Mouse (Mus musculus) right cerebral cortex, postnatal 25 days (tissue): ENCODE measurements around the gene Cdk5.

Experiments used
- DNase-seq: peaks from one replicate; pipeline ENCODE4 v3.0.0; 2022

Gene Cdk5

GRCm38 (mm10) chr5:24394165-24394894, 29.0 kb downstream of the Cdk5 start:
- peak; percentile 95 for DNase-seq

DNA sequence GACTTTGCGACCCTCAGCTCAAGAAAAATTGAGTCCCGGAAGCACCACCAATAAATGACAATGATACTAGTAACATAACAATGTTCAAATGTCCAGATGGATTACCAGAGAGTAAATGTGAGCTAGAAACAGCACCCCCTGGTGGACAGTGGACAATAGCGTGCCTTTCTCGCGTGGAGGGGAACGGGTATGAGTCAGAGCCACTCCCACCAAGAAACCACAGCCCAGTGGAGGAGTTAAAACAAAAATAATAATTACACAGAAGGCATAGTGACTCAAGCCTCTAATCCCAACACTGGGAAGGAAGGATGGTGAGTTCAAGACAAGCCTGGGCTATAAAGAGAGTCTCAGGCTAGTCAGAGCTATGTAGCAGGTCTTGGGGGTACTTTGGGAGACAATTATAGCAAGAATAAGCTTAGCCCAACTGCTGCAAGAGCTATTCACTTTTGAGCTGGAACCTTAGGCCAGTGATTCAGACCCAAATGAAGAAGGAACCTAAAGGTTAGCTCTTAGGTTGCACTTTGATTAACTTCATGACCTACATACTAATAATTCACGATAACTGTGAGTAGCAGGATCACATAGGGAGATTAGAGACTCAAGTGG, 29.8 kb downstream of the Cdk5 start, which contains the start of gene Abcb8:
Abcb8 (plus strand) TSS at position 272 of the 606 bp plus-strand sequence.
- DNase-seq: peak; percentile 77

- no peak for DNase-seq
Observed at GRCm38 (mm10) chr5:24392724-24393123, 30.6 kb downstream of the Cdk5 start.

DNA sequence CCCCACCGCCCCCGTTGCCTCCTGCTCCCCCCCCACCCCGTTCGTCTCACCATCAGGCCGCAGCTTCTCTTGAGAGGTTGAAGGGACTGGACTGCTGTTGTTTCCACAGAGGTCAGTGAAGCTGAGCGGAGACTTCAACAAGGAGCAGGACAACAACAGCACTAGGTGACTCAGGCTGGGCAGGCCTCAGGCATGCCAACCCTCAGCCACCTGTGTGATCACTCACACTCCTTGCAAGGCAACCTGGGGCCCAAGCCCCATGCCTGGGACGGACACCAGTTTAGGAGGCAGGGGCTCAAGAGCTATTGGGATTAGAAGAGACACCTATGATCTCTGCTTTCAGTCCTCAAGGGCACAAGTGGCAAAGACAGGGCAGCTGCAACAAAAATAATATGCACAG, 31.5 kb downstream of the Cdk5 start, which contains the start of gene Atg9b:
Atg9b (minus strand) TSS at position 280 of the 400 bp plus-strand sequence.
- DNase-seq: no peak

DNA sequence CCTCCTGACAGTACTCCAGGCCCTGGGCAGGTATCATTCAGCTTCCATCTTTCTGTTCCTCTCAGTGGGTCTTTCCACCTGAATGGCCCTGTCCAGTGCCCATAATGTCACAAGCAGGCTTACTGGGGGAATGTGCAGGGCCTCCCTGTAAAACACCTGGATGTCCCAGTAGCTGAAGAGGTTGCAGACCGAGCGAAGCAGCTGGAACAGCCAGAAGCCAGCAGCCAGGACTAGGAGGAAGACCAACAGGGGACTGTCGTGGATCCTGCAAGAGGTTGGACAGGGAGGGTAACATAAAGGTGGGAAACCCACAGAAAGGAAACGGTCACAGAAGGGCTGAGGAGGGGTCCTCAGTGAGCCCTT, 33.7 kb downstream of the Cdk5 start:
- no peak for DNase-seq

DNA sequence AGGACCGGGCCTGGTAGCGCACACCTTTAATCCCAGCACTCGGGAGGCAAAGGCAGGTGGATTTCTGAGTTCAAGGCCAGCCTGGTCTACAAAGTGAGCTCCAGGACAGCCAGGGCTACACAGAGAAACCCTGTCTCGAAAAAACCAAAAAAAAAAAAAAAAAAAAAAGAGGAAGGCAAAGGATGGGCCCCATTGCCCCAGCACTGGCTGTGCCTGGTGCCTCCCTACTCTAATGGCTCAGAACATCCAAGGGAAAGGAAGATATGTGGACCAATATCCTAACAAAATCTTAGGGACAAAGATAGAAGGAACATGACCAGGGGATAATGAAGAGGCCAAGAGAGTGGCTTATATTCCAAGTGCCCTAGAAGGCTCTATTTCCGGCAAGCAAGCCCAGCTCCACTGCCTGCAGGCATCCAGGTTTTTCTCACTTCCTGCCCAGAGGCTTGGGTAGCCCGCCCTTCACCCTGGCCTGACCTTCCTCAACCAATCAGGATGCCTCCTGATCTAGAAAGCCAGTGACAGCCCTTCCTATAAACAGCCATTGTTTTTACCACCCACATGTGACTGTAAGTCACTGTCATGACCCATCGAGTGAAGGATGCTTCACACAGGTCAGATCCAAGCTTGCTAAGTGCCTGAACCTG, 34.2 kb downstream of the Cdk5 start:
- no peak for DNase-seq

DNA sequence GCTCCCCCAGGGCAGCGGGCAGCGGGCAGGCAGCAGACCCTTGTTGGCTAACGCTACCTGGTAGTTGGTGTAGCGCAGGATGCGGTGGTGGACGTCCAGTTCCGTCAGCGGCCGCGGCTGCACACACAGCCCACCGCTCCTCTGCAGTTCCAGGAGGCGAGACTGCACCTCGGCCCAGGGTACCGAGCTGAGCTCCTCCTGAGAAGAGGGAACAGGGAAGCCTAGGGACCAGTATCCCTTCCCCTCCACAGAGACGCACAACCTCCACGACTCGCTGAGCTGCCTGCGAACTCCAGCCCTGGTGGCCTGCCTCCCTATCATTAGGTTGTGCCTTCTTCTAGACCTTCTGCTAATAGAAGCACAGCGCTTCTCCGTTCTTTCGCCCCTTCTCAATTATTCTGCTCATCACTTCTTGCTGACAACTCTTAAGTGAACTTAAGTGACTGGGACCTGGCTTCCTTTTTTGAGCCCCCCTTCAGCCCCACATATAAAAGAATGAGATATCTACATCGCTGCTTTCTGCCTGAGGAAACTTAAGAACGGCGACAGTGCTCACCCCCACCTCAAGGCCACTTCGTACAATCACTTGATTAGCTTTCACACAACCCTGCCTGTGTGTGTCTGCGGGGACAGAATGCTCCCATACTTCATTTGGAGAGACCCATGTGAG, 34.9 kb downstream of the Cdk5 start:
- DNase-seq: no peak

GRCm38 (mm10) chr5:24387264-24388241, 35.8 kb downstream of the Cdk5 start:
- peak; percentile 65 for DNase-seq

- DNase-seq: no peak
Observed at GRCm38 (mm10) chr5:24385887-24386550, 37.3 kb downstream of the Cdk5 start.

DNA sequence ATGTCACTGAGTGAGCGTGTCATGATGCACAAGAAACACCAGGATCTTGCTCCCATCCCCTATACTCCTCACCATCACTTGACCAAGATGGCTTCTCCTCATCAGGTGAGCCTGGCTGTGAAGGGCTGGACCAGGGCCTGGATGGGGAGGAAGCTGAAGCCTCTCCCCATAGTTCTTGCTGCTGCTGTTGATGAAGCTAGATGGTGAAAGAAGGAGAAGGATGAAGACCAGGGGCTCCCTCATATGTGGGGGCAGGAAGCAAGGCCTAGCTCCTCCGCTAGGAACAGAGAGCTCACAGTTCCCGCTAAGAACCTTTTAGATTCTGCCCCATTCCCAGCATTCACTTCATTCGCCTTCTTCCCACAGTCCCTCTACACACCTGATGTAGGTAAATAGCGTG, 38.0 kb downstream of the Cdk5 start:
- DNase-seq: no peak

DNA sequence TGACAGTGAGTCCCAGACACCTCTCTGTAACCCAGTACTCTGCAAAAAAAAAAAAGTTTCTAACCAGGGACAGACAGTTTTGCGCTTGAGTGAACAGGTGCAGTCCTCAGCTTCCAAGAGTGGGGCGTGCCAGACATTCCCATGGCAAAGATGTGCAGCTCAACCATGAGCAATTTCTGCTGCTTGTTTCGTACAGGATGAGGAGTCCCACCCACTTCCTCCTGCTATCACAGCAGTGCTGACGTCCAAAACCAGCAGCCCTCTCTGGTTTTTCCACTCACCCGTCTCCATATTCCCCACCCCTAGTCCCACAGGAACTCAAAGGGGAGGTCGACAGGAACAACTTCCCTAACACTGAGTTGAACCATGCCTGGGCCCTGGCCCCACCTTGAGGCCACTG, 38.9 kb downstream of the Cdk5 start:
- peak; percentile 61 for DNase-seq

DNA sequence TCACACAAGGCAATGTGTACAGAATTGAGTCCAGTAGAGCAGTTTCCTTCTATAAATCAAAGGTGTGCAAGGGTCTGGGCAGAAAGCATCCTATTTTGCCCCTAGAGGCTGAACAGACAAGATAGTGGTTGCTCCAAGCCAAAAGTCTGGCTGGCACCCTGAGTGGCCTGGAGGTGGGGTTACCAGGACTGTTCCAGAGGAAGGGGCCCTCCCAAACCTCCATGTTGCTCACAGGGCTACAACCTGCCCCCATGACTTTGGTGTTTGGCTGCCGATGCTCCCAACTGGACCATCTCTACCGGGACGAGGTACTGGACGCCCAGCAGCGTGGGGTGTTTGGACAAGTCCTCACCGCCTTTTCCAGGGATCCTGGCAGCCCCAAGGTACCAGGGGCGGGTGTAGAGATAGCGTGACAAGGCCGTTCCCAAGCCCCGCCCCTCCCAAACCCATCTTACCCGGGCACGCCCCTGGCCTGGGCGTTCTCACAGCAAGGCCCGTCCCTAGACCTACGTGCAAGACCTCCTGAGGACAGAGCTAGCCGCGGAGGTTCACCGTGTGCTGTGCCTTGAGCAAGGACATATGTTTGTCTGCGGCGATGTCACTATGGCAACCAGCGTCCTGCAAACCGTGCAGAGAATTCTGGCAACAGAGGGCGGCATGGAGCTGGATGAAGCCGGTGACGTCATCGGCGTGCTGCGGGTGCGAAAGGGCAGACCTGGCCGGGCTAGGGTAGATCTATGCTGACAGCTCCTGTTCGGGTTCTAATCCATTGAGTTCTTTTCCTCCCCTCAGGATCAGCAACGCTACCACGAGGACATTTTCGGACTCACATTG, 40.1 kb downstream of the Cdk5 start:
- DNase-seq: peak; percentile 89

GRCm38 (mm10) chr5:24381988-24382387, 41.3 kb downstream of the Cdk5 start:
- no peak for DNase-seq

DNA sequence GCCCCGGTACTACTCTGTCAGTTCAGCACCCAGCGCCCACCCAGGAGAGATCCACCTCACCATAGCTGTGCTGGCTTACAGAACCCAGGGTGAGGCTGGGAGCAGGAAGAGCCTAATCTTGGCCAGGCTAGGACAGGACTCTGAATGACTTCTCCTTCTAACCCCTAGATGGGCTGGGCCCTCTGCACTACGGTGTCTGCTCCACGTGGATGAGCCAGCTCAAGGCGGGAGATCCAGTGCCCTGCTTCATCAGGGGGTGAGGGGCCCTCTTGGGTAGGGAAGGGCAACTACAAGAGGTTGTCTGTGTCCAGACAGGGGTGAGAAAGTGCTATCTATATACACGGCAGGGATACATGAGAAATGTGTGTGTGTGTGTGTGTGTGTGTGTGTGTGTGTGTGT, 41.8 kb downstream of the Cdk5 start:
- no peak for DNase-seq

DNA sequence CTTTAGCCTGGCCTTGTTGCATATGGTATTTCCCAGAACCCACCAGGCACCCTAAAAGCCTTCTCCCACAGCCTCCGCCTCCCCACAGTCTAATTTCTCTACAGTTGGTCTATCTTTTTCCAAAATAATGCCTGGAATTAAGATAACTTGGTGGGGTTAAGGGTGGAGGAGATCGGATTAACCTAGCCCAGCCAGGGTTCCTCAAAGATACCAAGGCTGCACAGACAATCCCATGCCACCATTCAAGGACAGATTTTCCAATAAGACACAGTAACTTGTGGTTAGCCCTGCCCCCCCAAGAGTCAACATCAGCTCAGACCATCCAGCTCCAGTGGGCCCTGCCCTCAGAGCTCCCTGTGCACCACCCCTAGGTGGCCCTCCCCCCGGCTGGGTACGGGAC, 42.8 kb downstream of the Cdk5 start:
- DNase-seq: no peak

DNA sequence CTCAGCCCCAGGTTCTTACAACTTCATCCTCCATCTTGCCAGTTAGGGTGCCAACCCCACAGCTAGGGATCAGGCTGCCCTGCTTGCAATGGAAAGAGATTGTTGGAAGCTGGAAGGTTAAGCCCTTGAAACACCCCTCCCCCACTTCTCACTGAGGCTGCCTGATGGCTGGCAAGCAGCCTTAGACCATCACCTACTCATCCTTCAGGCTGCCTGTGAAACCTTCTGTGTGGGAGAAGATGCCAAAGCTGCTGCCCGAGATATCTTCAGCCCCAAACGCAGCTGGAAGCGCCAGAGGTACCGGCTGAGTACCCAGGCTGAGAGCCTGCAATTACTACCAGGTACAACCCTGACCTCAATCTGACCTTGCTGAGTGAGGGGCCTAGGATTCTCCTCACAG, 43.8 kb downstream of the Cdk5 start:
- DNase-seq: no peak

GRCm38 (mm10) chr5:24378700-24379099, 44.6 kb downstream of the Cdk5 start:
- no peak for DNase-seq

DNA sequence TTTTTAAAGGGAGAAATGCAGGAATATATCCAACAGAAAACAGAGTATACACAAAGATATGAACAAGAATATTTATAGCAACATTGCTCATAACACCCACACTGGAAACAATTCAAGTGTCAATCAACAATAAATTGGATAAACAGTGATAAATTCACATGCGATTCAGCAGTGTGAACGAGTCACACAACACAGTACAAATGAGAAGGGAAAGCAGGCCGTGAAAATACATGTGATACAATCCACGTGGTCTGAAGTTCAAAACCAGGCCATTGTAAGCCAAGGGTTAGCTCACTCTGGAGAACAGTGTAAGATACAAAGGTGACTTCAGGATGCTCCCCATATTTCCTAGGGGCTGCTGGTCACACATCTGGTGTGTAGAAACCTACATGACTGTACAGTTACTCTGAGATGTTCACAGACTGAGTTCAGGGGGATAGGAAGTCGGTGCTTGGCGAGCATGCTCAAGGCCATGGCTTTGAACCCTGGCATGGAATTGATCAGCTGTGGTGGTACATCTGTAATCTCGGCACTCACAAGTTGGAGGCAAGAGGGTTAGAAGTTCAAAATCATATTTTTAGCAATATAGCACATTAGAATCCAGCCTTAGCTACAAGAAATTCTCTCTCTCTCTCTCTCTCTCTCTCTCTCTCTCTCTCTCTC, 48.5 kb downstream of the Cdk5 start:
- no peak for DNase-seq

DNA sequence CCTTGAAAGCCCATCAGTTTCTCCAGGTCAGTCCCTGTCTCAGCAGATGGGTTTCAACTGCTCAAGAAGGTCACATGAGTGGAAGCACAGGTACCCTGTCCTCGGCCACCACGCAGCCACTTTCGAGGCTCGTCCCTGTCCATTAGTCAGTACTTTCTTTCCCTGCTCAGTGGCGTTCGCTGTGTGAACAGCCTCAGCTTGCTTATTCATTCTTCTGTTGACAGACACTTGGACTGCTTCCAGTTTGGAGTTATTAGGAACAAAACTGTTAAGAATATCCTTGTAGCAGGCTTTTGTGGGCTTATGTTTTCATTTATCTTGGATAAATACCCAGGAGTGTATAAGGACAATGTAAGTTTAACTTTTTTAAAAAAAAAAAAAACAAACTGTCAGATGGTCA, 49.1 kb downstream of the Cdk5 start:
- no peak for DNase-seq

- DNase-seq: no peak
Observed at GRCm38 (mm10) chr5:24373807-24374206, 49.5 kb downstream of the Cdk5 start.
